Mouse (Mus musculus) regulatory T cell (primary cell): ENCODE results near the gene Neu3.

ENCODE experiments used
- in situ Hi-C: fragments of 300-600 bp; cut with MboI, MseI; formaldehyde crosslinking; loops from one replicate; pipeline ENCODE4 v1.15.1; 2025; ENCODE audit warnings: high pct_unique_total_duplicates

Gene Neu3

GRCm38 (mm10) chr7:99828083-99828570 lies at the start of gene Neu3:
Gene Neu3 (minus strand): TSS chr7:99828417.
- in situ Hi-C loops = loop anchor here (10.0 kb wide), 1 partner anchor 443 kb away; the partner anchor contains the start of gene Gdpd5

DNA sequence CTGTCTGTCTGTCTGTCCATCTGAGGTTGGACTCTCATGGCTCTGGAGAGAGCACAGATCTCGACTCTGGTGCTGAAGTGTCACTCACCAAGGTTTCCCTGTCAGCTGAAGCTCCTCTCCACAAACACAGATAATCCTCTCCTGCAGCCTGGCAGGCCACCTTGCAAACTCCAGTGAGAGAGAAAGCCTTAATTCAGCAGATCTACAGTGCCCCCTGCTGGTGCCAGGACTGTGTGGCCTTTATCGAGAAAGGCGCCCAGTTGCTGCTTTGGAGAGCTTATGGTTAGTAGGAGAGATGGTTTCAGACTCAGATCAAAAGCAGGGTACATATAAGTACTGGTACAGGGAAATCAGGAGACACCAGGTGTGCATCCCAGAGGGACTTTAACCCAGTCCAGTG lies 48.1 kb upstream of the Neu3 start:
- in situ Hi-C loops = loop anchor here (5.0 kb wide), 2 partner anchors 64 to 101 kb away; no protein-coding TSS in a partner anchor

- in situ Hi-C loops = loop anchor here (5.0 kb wide), 2 partner anchors 64 to 101 kb away; no protein-coding TSS in a partner anchor
Measured at GRCm38 (mm10) chr7:99875891-99876290, 47.7 kb upstream of the Neu3 start.

DNA sequence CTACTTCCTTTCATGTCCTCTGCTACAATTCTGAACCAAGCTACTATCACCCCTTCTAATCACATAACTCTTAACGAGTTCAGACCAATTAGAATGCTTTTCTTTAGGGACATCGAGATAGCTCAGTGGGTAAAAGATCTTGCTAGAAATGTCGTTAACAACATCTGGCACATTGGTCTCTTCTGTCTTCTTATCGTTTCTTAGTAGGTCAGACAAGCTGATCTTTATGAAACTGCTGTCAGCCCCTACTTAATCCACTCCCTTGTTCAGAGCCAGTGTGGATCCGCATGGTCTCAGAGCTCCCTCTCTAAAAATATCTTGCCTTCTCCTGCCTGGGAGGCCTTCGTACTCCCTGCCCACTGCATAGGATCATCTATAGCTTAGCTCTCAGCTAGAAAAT lies 45.7 kb upstream of the Neu3 start:
- in situ Hi-C loops = no loop called here

DNA sequence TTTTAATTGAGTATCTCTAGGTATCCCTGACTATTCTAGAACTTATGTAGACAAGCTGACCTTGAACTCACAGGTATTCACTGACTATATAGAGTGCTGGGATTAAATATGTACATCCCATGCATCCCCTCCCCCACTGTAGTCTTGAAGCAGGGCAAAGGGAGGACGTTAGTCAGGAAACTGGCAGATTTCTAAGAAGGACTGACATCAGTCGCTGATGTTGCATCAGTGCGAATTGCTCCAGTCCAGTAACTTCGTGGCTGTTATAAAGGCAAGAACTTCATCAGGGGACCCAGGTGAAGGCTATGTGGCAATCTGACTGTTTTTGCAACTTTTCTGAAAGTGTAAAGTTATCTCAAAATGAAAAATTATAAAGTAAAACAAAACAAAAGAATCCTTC lies 41.1 kb upstream of the Neu3 start:
- in situ Hi-C loops = no loop called here

- in situ Hi-C loops = no loop called here
Measured at GRCm38 (mm10) chr7:99865219-99865618, 37.0 kb upstream of the Neu3 start.

GRCm38 (mm10) chr7:99864241-99865028 lies 36.2 kb upstream of the Neu3 start:
- in situ Hi-C loops = no loop called here

- in situ Hi-C loops = no loop called here
Measured at GRCm38 (mm10) chr7:99863362-99863761, 35.1 kb upstream of the Neu3 start, which contains the start of gene Spcs2. Gene Spcs2 (minus strand): TSS chr7:99863462.

GRCm38 (mm10) chr7:99858813-99859585 lies 30.8 kb upstream of the Neu3 start, which contains the start of gene Xrra1:
Gene Xrra1 (plus strand): TSS chr7:99859116.
- in situ Hi-C loops = loop anchor here (5.0 kb wide), 2 partner anchors 37 to 377 kb away; partner anchors contain the start of gene Rps3

DNA sequence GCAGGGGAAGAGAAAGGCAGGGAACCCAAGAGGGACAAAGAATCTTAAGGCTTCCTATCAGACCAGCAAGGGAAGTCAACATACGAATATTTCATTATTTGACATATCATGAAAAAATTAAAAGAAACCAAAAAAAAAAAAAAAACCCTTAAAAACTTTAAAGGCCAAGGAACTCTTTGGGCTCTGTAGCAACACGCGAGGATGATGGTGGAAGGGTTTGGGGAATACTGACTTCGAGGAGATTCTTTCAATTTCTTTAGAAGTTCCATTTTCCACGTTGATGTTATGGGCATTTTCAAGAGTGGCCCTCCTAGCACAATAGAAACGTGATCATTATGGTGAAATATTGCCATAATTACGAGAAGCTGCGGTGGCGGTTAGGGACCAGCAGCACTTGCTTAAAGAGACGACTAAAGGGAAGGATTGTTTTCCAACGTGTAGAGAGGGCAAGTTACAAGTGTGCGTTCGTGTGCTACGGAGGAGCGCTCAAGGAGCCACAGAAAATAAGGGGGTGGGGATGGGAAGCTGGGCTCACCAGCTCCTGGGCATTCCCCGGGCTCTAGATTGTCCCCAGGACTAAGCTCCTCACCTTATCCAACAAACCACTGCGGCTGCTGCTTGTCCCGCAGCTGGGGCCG lies 30.1 kb upstream of the Neu3 start:
- in situ Hi-C loops = loop anchor here (5.0 kb wide), 2 partner anchors 36 to 376 kb away; partner anchors contain the start of gene Rps3

- in situ Hi-C loops = loop anchor here (5.0 kb wide), 2 partner anchors 34 to 374 kb away; partner anchors contain the start of gene Rps3
Measured at GRCm38 (mm10) chr7:99856266-99856861, 28.1 kb upstream of the Neu3 start.

DNA sequence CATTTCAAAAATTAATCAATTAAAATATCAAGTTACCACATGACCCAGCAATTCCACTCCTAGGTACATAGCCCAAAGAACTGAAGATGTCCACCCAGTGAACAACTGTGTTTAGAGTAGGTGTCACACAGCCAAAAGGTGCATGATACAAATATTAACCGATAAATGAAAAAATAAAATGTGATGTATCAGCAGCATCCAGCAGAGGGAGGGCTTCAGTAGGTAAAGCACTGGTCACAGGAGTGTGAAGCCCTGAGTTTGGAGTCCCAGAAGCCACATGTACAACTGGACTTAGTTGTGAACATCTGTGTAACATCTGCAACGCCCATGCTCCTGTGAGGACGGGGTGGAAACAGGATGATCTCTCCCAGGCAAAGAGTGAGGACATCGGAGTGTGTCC lies 26.1 kb upstream of the Neu3 start:
- in situ Hi-C loops = no loop called here

DNA sequence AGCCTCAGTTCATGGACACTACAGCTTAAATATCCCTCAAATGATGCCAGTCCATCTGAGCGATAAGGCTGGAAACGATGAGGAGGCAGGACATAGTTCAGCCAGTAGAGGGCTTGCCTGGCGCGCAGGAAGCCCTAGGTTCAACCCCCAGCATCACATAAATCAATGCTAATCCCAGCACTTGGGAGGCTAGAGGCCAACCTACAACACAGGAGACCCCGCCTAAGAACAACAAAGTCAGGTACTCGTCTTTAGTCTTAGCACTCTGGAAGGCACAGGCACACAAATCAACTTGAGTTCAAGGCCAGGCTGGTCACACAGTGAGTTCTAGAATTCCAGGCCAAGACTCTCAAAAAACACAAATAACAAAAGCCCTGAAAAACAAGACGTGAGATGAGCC lies 25.1 kb upstream of the Neu3 start:
- in situ Hi-C loops = no loop called here

GRCm38 (mm10) chr7:99851618-99852017 lies 23.4 kb upstream of the Neu3 start:
- in situ Hi-C loops = no loop called here

- in situ Hi-C loops = no loop called here
Measured at GRCm38 (mm10) chr7:99851121-99851520, 22.9 kb upstream of the Neu3 start.

DNA sequence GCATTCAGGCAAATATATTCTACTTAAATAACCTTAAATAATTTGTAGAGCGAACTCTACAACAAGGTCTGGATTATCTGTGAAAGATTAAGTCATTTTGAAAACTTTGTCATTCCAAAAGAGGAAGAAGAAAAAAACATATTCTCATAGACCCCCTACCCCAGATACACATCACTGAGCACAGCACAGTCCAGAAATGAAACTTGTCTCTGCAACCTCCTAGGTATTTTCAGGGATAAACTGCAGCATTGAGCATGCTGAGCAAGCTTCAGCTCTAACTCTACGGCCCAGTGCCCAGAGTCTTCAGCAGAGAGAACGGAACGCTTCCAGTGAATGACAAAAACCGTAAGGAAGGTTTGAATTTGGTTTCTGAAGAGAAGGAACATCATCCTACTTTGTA lies 22.3 kb upstream of the Neu3 start:
- in situ Hi-C loops = no loop called here

DNA sequence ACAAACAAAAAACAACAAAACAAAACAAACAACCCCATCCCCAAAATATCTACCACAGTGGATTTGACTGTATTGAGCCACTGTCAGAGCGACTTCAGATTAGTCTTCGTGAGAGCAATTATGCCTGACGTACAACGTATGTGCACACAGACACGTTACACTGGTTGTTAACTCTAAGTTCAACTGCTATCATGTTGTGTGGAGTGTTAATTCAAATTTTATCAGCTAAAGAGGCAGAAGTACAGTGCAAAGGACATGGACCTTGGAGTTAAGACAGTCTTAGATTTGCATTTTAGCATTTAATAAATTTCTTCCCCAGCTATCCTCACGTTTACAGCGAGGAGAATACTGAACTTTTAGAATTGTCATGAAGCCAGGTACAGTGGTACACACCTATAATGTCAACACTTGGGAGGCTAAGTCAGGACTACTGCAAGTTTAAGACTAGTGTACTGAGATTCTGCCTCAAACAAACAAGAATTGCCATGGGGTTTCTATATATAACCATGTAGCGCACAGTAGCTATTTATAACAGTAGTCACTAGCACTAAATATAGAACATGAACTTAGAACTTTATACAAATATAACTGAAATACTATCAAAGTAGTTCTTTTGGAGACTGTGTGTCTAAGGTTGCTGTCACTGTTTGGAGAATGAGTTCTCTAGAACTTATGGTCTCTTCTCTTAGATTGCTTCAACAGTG lies 17.5 kb upstream of the Neu3 start:
- in situ Hi-C loops = no loop called here

DNA sequence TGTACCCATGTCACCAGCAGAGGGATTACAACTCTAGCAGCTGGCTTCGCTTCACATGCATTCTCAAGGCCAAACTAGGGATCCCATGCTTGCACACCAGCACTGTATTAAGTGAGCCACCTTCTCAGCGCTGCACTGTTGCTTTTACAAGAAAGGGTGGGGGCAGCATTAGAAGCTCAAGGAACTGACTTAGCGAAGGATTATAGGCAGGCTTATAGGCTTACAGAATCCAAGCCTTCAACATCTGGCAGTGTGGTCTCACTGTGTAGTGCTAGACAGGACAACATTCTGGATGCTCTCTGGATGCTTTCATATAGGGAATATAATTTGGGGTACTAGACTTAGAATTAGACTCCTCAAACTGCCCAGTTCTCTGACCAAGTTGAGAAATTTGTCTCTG lies 10.0 kb upstream of the Neu3 start:
- in situ Hi-C loops = no loop called here

DNA sequence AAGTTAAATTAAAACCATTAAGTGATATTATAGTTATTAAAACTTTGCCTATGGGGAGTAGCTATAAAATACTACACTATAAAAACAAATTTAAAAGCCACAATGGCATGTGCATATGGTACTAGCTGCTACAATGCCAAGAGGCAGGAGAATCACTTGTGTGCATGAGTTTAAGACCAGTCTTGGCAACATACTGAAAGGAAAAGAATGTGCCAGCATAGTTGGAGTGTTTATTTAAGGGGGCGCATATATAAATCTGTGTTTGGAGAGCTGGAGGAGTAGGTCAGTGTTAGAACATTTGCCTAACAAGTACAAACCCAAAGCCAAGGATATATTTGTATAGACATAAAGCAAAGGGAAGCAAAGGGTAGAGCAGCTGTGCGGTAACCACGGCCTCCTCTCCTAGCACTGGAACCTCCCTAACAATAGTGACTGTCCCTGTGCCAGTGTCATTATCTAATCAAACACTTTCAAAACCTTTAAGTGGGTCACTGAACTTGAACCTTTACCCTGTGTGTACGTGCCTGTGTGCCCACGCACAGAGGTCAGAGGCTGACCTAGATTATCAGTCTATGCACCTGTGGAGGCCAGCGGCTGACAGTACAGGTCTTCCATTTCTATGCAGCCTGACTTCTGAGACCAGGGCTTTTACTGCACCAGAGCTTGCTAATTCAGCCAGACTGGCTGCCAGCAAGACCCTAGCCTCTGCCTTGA lies 9.3 kb upstream of the Neu3 start:
- in situ Hi-C loops = no loop called here

GRCm38 (mm10) chr7:99836781-99837180 lies 8.6 kb upstream of the Neu3 start:
- in situ Hi-C loops = no loop called here
